Mouse (Mus musculus) kidney, postnatal 4 days (tissue): Measurements from ENCODE around the gene Ott.
"Not testable (repeated sequence)": the region's sequence is repeated elsewhere in the genome, so short reads cannot be mapped to it uniquely, and the experiment has no call there.

Experiments used
- DNase-seq, 2 experiments: peaks; one replicate each; pipeline ENCODE4 v3.0.0; 2021; ENCODE audit warnings: mixed read lengths in 2 of 2

Gene Ott

GRCm38 (mm10) chrX:149073982-149074381 is at the start of gene Ott:
Ott (plus strand) TSS chrX:149074282.
- DNase-seq, result not testable (repeated sequence)
